Mouse (Mus musculus) ES-E14 (cell line): ENCODE results near the gene Gm20481. TPM values are rescaled to one million over a fixed set of nuclear protein-coding genes. Genes with fewer than 3 reads are reported as not detected.
"Not testable (repeated sequence)": the region's sequence is repeated elsewhere in the genome, so short reads cannot be mapped to it uniquely, and the experiment has no call there.

Experiments used
- DNase-seq: peaks from one replicate; pipeline ENCODE4 v3.0.0-alpha.2; 2013; ENCODE audit warnings: low read depth, low spot score
- H3K27ac ChIP-seq: 2 replicates; pipeline ENCODE4 v1.5.1; 2012; ENCODE audit warnings: low read depth, mild to moderate bottlenecking, low read length, moderate library complexity, mixed read lengths; ENCODE audit not compliant: poor library complexity, insufficient read depth, severe bottlenecking
- H3K36me3 ChIP-seq: 2 replicates; pipeline ENCODE4 v1.6.1; 2012; ENCODE audit warnings: mild to moderate bottlenecking, low read length, moderate library complexity, mixed read lengths; ENCODE audit not compliant: control insufficient read depth, poor library complexity, insufficient read depth, severe bottlenecking
- H3K4me1 ChIP-seq, 2 experiments: fragments of 150-350 bp in 1 of 2; sonication (generic) in 1 of 2; 2 replicates each; pipeline ENCODE4 v1.6.1; 2012; ENCODE audit warnings: low read length in 2 of 2, mild to moderate bottlenecking in 1 of 2, mixed read lengths in 1 of 2; ENCODE audit not compliant: control insufficient read depth in 2 of 2, insufficient read depth in 2 of 2, poor library complexity in 1 of 2
- H3K4me3 ChIP-seq, 2 experiments: fragments of 150-350 bp in 1 of 2; sonication (generic) in 1 of 2; 2 replicates each; pipeline ENCODE4 v1.5.1; 2012; ENCODE audit warnings: low read length in 2 of 2, low read depth in 1 of 2, mild to moderate bottlenecking in 1 of 2, mixed read lengths in 1 of 2; ENCODE audit not compliant: insufficient read depth in 1 of 2, poor library complexity in 1 of 2, severe bottlenecking in 1 of 2
- H3K9ac ChIP-seq: 2 replicates; pipeline ENCODE4 v1.6.1; 2012; ENCODE audit warnings: low read depth, mild to moderate bottlenecking, low read length, mixed read lengths; ENCODE audit not compliant: poor library complexity, insufficient read depth, severe bottlenecking
- H3K9me3 ChIP-seq: fragments of 150-350 bp; sonication (generic); 2 replicates; pipeline ENCODE4 v1.6.1; 2012; ENCODE audit warnings: low read depth, mild to moderate bottlenecking, low read length; ENCODE audit not compliant: control insufficient read depth, insufficient read depth
- CHD2 ChIP-seq: IDR thresholded peaks from 2 replicates; pipeline ENCODE4 v1.6.1; 2014; ENCODE audit warnings: mild to moderate bottlenecking, low read depth, low read length, inconsistent platforms
- HCFC1 ChIP-seq: IDR thresholded peaks from 2 replicates; pipeline ENCODE4 v1.6.1; 2012; ENCODE audit warnings: low read length, inconsistent platforms, borderline replicate concordance; ENCODE audit not compliant: insufficient read depth
- MAFK ChIP-seq: IDR thresholded peaks from 2 replicates; pipeline ENCODE4 v1.6.1; 2014; ENCODE audit warnings: mild to moderate bottlenecking, low read depth, low read length, inconsistent platforms; ENCODE audit not compliant: insufficient read depth
- ZC3H11A ChIP-seq: IDR thresholded peaks from 2 replicates; pipeline ENCODE4 v1.6.1; 2012; ENCODE audit warnings: low read depth, mild to moderate bottlenecking, inconsistent platforms, low read length, borderline replicate concordance
- ZNF384 ChIP-seq: IDR thresholded peaks from 2 replicates; pipeline ENCODE4 v1.6.1; 2012; ENCODE audit warnings: low read depth, low read length, inconsistent platforms
- in situ Hi-C, 2 experiments: fragments of 600-800 bp; cut with MboI; formaldehyde crosslinking; loops; one replicate each; pipeline ENCODE4 v1.15.1; 2025; ENCODE audit warnings: low sequenced_read_pairs in 2 of 2, inconsistent platforms in 1 of 2; ENCODE audit not compliant: unreplicated experiment in 2 of 2
- total RNA-seq: library from RNA; depleted of rRNA; stranded (reverse); fragments of 300-350 nt; gene quantifications from 2 replicates; pipeline ENCODE4 v1.2.3, GENCODE M21; 2012

Gene Gm20481
- total RNA-seq, 1 experiment = 1.9 TPM

DNA sequence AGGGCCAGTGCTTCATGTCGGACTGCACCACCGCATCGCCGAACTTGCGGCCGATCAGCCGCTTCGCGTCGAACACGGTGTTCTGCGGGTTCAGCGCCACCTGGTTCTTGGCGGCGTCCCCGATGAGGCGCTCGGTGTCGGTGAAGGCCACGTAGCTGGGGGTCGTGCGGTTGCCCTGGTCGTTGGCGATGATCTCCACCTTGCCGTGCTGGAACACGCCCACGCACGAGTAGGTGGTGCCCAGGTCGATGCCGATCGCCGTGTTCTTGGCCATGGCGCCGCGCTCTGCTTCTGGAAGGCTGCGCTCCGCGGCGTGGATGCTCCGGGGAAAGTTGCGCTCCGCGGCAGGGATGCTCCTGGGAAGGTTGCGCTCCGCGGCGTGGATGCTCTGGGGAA, 11.0 kb upstream of the Gm20481 start:
- H3K4me1 ChIP-seq, H3K9me3 ChIP-seq, in situ Hi-C loops, H3K36me3 ChIP-seq, DNase-seq, H3K27ac ChIP-seq, H3K9ac ChIP-seq: not testable (repeated sequence)
- H3K4me3 ChIP-seq = peak overlapping the region; percentile 54 to 60; a peak in 3 of 4 replicates

DNA sequence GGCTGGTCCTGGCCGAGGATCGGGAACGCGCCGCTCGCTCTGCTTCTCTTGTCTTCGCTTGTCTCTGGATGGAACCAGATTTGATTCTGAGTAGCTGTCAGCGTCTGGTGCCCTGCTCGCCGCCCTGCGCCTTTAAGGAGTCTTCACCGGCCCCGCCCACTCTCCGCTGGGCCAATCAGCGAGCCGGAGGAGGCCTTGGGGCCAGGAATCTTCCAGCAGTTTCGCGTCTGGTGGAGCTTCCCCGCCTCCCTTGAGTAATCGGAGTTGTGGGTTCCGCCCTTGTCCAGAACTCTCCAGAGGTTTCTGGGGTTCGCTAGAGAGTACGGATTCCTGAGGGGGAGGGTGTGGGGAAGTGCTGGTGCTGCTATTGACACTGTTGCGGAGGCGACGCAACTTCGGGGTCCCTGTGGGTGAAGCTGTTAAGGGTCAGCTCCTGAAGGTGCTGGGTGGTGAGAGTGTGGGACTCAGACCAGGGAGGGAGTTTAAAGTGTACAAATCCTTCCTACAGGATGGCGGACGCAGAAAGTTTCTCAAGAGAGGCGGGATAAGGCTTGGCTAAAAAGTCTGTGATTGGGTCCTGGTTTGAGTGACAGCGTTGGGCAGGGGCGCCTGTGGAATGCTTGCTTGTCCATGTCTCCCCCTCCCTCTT, 10.5 kb upstream of the Gm20481 start, which contains the start of gene Hspa1b:
Gene Hspa1b (minus strand): TSS at position 109 of the 649 bp plus-strand sequence.
- H3K36me3 ChIP-seq, H3K4me1 ChIP-seq, H3K9me3 ChIP-seq, DNase-seq, in situ Hi-C loops: not testable (repeated sequence)
- H3K27ac ChIP-seq = peak within 1 kb of the TSS; percentile 89
- peak within 1 kb of the TSS; percentile 75 for H3K9ac ChIP-seq
- peak within 1 kb of the TSS; percentile 85 to 94 for H3K4me3 ChIP-seq

DNA sequence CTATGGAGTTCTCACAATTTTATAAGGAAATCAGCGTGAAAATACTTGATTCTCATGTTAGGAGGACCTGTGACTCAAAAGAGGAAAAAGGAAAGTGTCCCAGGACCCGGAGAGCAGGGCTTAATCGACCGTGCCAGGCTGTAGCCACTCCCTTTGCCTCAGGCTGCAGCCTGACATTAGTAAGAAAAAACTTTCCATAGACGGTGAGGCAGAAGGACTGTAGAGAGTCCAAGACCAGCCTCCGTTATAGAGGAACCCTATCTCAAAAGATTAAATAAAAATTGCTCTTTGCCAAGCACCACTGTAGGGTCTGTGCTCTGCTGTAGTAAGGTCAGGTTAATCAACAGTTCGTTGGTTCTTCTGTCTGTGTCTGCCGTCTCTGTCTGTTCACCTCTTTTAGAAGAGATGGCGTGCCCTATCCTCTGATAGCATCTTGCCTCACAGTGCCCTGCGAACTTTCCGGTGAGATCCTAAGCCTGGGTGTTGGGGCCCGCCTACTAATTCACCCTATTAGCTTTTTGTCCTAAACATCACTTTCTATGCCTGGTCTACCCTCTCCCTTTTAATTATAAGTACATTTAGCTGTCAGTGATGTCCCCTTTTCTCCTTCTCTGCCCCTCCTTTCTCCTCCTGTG, 9.7 kb upstream of the Gm20481 start:
- H3K9me3 ChIP-seq = no peaks in the 10 kb centered on the region
- H3K4me1 ChIP-seq = peaks cover 3 to 9% of the 10 kb centered on the region in 2 experiments; a peak in 2 of 4 replicates
- DNase-seq = no peak
- H3K27ac ChIP-seq = no peak overlapping the region
- in situ Hi-C loops = no loop called here
- H3K9ac ChIP-seq = 0 out of 2 replicates have a peak overlapping the region, but pooled peaks have one; percentile 1
- no peaks in the 10 kb centered on the region for H3K36me3 ChIP-seq
- TF ChIP-seq ZNF384 (no peak), CHD2 (no peak)
- peak overlapping the region; percentile 85 to 94 for H3K4me3 ChIP-seq

DNA sequence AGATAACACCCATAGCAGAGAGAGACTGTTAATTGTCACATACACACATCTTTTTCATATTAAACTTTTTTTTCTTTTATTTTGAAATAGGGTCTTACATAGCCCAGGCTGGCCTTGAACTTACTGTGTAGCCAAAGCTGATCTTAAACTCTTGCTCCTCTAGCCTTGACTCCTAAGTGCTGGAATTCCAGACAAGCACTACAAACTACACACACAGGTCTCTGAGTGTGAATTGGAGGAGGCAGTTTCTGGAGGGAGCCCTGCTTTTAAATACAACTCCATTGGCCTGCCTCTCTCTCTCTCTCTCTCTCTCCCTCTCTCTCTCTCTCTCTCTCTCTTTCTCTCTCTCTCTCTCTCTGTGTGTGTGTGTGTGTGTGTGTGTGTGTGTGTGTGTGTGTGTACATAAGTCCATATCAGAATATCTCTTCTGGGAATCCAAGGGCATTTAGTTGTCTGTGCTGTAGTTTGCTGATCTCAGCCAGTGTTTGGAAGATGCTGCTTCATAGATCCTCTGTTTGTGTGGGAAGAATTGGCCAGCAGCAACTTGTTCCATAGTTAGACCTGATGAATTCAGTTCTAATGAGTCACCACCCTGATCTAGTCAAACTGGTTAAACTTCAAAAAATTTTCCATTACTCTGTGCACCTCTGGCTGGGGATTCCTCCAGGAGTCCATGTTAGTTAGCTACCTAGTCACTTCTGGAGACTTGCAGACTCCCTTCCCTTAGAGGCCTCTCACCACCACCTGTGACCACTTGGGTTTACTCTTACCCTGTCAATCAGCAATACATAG, 8.8 kb upstream of the Gm20481 start:
- Histone ChIP-seq H3K9me3 (no peaks in the 10 kb centered on the region), H3K4me3 (no peak overlapping the region), H3K9ac (no peak overlapping the region), H3K4me1 (peaks cover 3 to 16% of the 10 kb centered on the region in 2 experiments; a peak in 2 of 4 replicates), H3K36me3 (no peaks in the 10 kb centered on the region), H3K27ac (no peak overlapping the region)
- TF ChIP-seq MAFK (no peak), HCFC1 (no peak), CHD2 (no peak), ZC3H11A (no peak), ZNF384 (no peak)
- DNase-seq = no peak
- in situ Hi-C loops = no loop called here

DNA sequence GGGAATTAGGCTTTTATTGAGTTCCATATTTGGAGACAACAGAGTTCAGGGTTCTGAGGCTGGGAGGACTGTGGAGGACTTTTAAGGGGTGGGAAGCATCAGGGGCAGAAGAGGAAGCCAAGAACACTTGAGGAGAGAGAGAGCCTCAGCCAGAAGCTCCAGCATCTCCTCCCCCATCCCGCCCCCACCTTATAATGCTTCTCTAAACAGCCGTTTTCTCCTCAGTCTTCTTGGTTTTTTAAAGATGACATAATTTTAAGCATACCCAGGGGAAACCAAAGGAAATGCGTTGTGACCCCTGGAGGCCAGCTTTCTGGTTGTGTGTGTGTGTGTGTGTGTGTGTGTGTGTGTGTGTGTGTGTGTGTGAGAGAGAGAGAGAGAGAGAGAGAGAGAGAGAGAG, 7.6 kb upstream of the Gm20481 start:
- Histone ChIP-seq H3K4me3 (no peak overlapping the region), H3K9ac (no peak overlapping the region), H3K36me3 (no peaks in the 10 kb centered on the region), H3K4me1 (peaks cover 3 to 16% of the 10 kb centered on the region in 2 experiments; a peak in 2 of 4 replicates), H3K27ac (no peak overlapping the region), H3K9me3 (no peaks in the 10 kb centered on the region)
- DNase-seq = no peak
- no peak for TF ChIP-seq CHD2
- in situ Hi-C loops = no loop called here
